Mouse (Mus musculus) brain, embryonic 14.5 days (tissue): ENCODE measurements at regions not wholly inside any gene's neighbourhood (a gene's known extent, or its start where the extent isn't known, plus 50 kb on each side); places are given as distances from the start of the nearest gene placed in this dataset.
A peak's percentile ranks its signal among the peaks of the same experiment; 100 is the strongest.

Experiments
- DNase-seq: peaks from one replicate; pipeline ENCODE4 v3.0.0-alpha.2; 2011; ENCODE audit warnings: low read depth
- CTCF ChIP-seq: fragments of 200-500 bp; IDR thresholded peaks from 2 replicates; pipeline ENCODE4 v1.5.1; 2012; ENCODE audit warnings: inconsistent platforms, mild to moderate bottlenecking, moderate library complexity, borderline replicate concordance; ENCODE audit not compliant: insufficient read depth, insufficient read length; ENCODE audit errors: extremely low read depth
- POLR2A ChIP-seq: fragments of 200-500 bp; IDR thresholded peaks from 2 replicates; pipeline ENCODE4 v1.6.1; 2012; ENCODE audit warnings: mild to moderate bottlenecking, inconsistent platforms, borderline replicate concordance; ENCODE audit not compliant: poor library complexity, insufficient read depth, insufficient read length, severe bottlenecking; ENCODE audit errors: extremely low read depth

- TF ChIP-seq CTCF (no peak), POLR2A (no peak)
- no peak for DNase-seq
These were observed 895.8 kb upstream of the Tmprss15 start for GRCm38 (mm10) chr16:79986746-79987145.

- peak; percentile 79 for DNase-seq
- TF ChIP-seq CTCF (no peak), POLR2A (no peak)
These were observed 881.2 kb upstream of the Tmprss15 start for GRCm38 (mm10) chr16:79972146-79972545.

- no peak for TF ChIP-seq POLR2A
- TF ChIP-seq CTCF, result no peak
- DNase-seq, result no peak
These were observed 846.1 kb upstream of the Tmprss15 start for GRCm38 (mm10) chr16:79937042-79937441.

GRCm38 (mm10) chr16:79907126-79907525 is 816.2 kb upstream of the Tmprss15 start:
- no peak for TF ChIP-seq CTCF
- TF ChIP-seq POLR2A, result no peak
- DNase-seq, result peak; percentile 65

- DNase-seq, result peak; percentile 56
- TF ChIP-seq POLR2A (no peak), CTCF (no peak)
These were observed 810.6 kb upstream of the Tmprss15 start for GRCm38 (mm10) chr16:79901467-79901866.

- no peak for DNase-seq
- no peak for TF ChIP-seq POLR2A
- TF ChIP-seq CTCF, result no peak
These were observed 791.0 kb upstream of the Tmprss15 start for GRCm38 (mm10) chr16:79881855-79882254.

- no peak for TF ChIP-seq CTCF
- TF ChIP-seq POLR2A, result no peak
- no peak for DNase-seq
These were observed 787.2 kb upstream of the Tmprss15 start for GRCm38 (mm10) chr16:79878063-79878462.

- DNase-seq, result no peak
- TF ChIP-seq POLR2A (no peak), CTCF (no peak)
These were observed 785.9 kb upstream of the Tmprss15 start for GRCm38 (mm10) chr16:79876827-79877226.

- DNase-seq, result peak; percentile 93
- TF ChIP-seq POLR2A (no peak), CTCF (no peak)
These were observed 779.8 kb upstream of the Tmprss15 start for GRCm38 (mm10) chr16:79870578-79871270.

GRCm38 (mm10) chr16:79859540-79859939 is 768.6 kb upstream of the Tmprss15 start:
- no peak for DNase-seq
- TF ChIP-seq CTCF, result no peak
- TF ChIP-seq POLR2A, result no peak

- peak; percentile 45 for DNase-seq
- TF ChIP-seq POLR2A, result no peak
- TF ChIP-seq CTCF, result no peak
These were observed 758.3 kb upstream of the Tmprss15 start for GRCm38 (mm10) chr16:79849152-79849551.

GRCm38 (mm10) chr16:79816913-79817312 is 726.0 kb upstream of the Tmprss15 start:
- no peak for TF ChIP-seq POLR2A
- TF ChIP-seq CTCF, result no peak
- no peak for DNase-seq

GRCm38 (mm10) chr16:79778729-79779128 is 687.8 kb upstream of the Tmprss15 start:
- DNase-seq, result peak; percentile 31

More at GRCm38 (mm10) chr16:79778729-79779128, 687.8 kb upstream of the Tmprss15 start:
- TF ChIP-seq POLR2A, result no peak
- TF ChIP-seq CTCF, result no peak
